8 mouse cellular contexts compared by ENCODE assay signal in genomic region chr1:160211597-160212122, GRCm38 (mm10). TPM values are rescaled to one million over a fixed set of nuclear protein-coding genes. Genes with fewer than 3 reads are reported as not detected.
DNase-seq lines count a peak whose midpoint lies in the region; ATAC-seq and TF ChIP-seq lines count a peak whose summit lies in the region.

No protein-coding gene starts in this region.

- TF ChIP-seq CTCF in lung, embryonic 14.5 days (IDR thresholded peaks at IDR 0.05; ENCODE audit: low read depth) = no peak

- H3K9ac ChIP-seq in lung, embryonic 14.5 days = peak overlapping the region; percentile 92
- H3K9ac ChIP-seq in embryonic facial prominence, embryonic 15.5 days = peak overlapping the region; percentile 93
- peak overlapping the region; percentile 94 for H3K9ac ChIP-seq in limb, embryonic 13.5 days

- H3K27me3 ChIP-seq in lung, embryonic 14.5 days (ENCODE audit: insufficient read depth, low read length) = no peaks in the 10 kb centered on the region
- H3K27me3 ChIP-seq in embryonic facial prominence, embryonic 15.5 days = no peaks in the 10 kb centered on the region
- H3K27me3 ChIP-seq in limb, embryonic 13.5 days = no peaks in the 10 kb centered on the region

- peaks cover 17% of the 10 kb centered on the region for H3K36me3 ChIP-seq in lung, embryonic 14.5 days (ENCODE audit: insufficient read depth)
- peaks cover 13% of the 10 kb centered on the region for H3K36me3 ChIP-seq in embryonic facial prominence, embryonic 15.5 days
- H3K36me3 ChIP-seq in limb, embryonic 13.5 days = peaks cover 14% of the 10 kb centered on the region

- peak; percentile 19 for DNase-seq in lung, embryonic 14.5 days
- no peak for DNase-seq in lung, postnatal 14 days
- DNase-seq in retina, embryonic 14.5 days (ENCODE audit: low spot score) = peak; percentile 12
- DNase-seq in ovary, postnatal 36 days (ENCODE audit: low spot score) = no peak
- DNase-seq in right cerebral cortex, adult 18-20 months = no peak

- under 1% methylated on average over 8 of the region's 8 CpGs for whole genome bisulfite sequencing in lung, embryonic 14.5 days
- under 1% methylated on average over 8 of the region's 8 CpGs for WGBS in embryonic facial prominence, embryonic 15.5 days
- 2% methylated on average over 8 of the region's 8 CpGs for WGBS in limb, embryonic 13.5 days

- H3K27ac ChIP-seq in lung, embryonic 14.5 days (ENCODE audit: low read depth) = peak overlapping the region; percentile 99
- peak overlapping the region; percentile 99 for H3K27ac ChIP-seq in embryonic facial prominence, embryonic 15.5 days (replicated peaks)
- peak overlapping the region; percentile 95; the same call in 1 of the 2 replicates for H3K27ac ChIP-seq in limb, embryonic 13.5 days

- ATAC-seq in lung, embryonic 14.5 days (ENCODE audit: insufficient read depth) = no peak
- ATAC-seq in embryonic facial prominence, embryonic 15.5 days (ENCODE audit: insufficient number of reproducible peaks, low FRiP score, low TSS enrichment, low read depth) = no peak
- ATAC-seq in limb, embryonic 13.5 days (ENCODE audit: low FRiP score, low read depth) = no peak
- ATAC-seq in inflammation-experienced regulatory T-cells, adult 6 months = no peak

- no peaks in the 10 kb centered on the region for H3K9me3 ChIP-seq in lung, embryonic 14.5 days (ENCODE audit: low read depth, low read length)
- H3K9me3 ChIP-seq in embryonic facial prominence, embryonic 15.5 days (replicated peaks) = no peaks in the 10 kb centered on the region
- H3K9me3 ChIP-seq in limb, embryonic 13.5 days = no peaks in the 10 kb centered on the region

- peak overlapping the region; percentile 91 for H3K4me3 ChIP-seq in lung, embryonic 14.5 days (ENCODE audit: low read depth, low read length)
- H3K4me3 ChIP-seq in embryonic facial prominence, embryonic 15.5 days (replicated peaks) = peak overlapping the region; percentile 87
- H3K4me3 ChIP-seq in limb, embryonic 13.5 days = peak overlapping the region; percentile 83

- peak overlapping the region; percentile 68 for H3K4me2 ChIP-seq in lung, embryonic 14.5 days
- H3K4me2 ChIP-seq in embryonic facial prominence, embryonic 15.5 days (replicated peaks) = peak overlapping the region; percentile 54
- peak overlapping the region; percentile 78 for H3K4me2 ChIP-seq in limb, embryonic 13.5 days (replicated peaks)

- peaks cover 9% of the 10 kb centered on the region for H3K4me1 ChIP-seq in lung, embryonic 14.5 days (ENCODE audit: insufficient read depth)
- H3K4me1 ChIP-seq in embryonic facial prominence, embryonic 15.5 days = peaks cover 12% of the 10 kb centered on the region
- peaks cover 19% of the 10 kb centered on the region for H3K4me1 ChIP-seq in limb, embryonic 13.5 days

RNA-seq across cellular contexts. Expression of gene Cacybp, which starts 1.0 kb away (rescaled TPM):
- 253 and 257 TPM in 2 replicates for polyA plus RNA-seq in lung, embryonic 14.5 days (2014; fragmentation: Nextera tagmentation; extraction: Ambion mirVana)
- polyA plus RNA-seq in embryonic facial prominence, embryonic 15.5 days (2015; fragmentation: Nextera tagmentation; extraction: Ambion mirVana) = 172 and 191 TPM in 2 replicates
- 223 and 224 TPM in 2 replicates for polyA plus RNA-seq in limb, embryonic 13.5 days (2015; fragmentation: Nextera tagmentation; extraction: Ambion mirVana)
- 100 to 1,000 TPM in 2 of 3 experiments, 10 to 100 TPM in 1; 88.4 to 163 (median 107) TPM for polyA plus RNA-seq in inflammation-experienced regulatory T-cells, adult 6 months (2017; shearing (Covaris generic))

RNA-seq across cellular contexts. Expression of gene Mrps14, which starts 16.6 kb away (rescaled TPM):
- 243 and 255 TPM in 2 replicates for polyA plus RNA-seq in lung, embryonic 14.5 days (2014; fragmentation: Nextera tagmentation; extraction: Ambion mirVana)
- 225 and 232 TPM in 2 replicates for polyA plus RNA-seq in embryonic facial prominence, embryonic 15.5 days (2015; fragmentation: Nextera tagmentation; extraction: Ambion mirVana)
- polyA plus RNA-seq in limb, embryonic 13.5 days (2015; fragmentation: Nextera tagmentation; extraction: Ambion mirVana) = 246 and 249 TPM in 2 replicates
- 100 to 1,000 TPM; 250 to 282 (median 266) TPM for polyA plus RNA-seq in inflammation-experienced regulatory T-cells, adult 6 months (2017; shearing (Covaris generic))

RNA-seq across cellular contexts. Expression of gene Tnn, which starts 58.3 kb away (rescaled TPM):
- polyA plus RNA-seq in lung, embryonic 14.5 days (2014; fragmentation: Nextera tagmentation; extraction: Ambion mirVana) = 0.46 and 0.57 TPM in 2 replicates
- polyA plus RNA-seq in embryonic facial prominence, embryonic 15.5 days (2015; fragmentation: Nextera tagmentation; extraction: Ambion mirVana) = 12.4 and 16.9 TPM in 2 replicates
- polyA plus RNA-seq in limb, embryonic 13.5 days (2015; fragmentation: Nextera tagmentation; extraction: Ambion mirVana) = 1.3 and 2.0 TPM in 2 replicates
- polyA plus RNA-seq in inflammation-experienced regulatory T-cells, adult 6 months (2017; shearing (Covaris generic)) = under 1 TPM in 1 of 3 experiments, not detected in 2; 0.09 TPM

Comparison
In these comparisons a context has a peak if more than half of its experiments do, and no peak if none do; other contexts are left out.
1. DNase-seq: peak in lung, embryonic 14.5 days (single experiment) and retina, embryonic 14.5 days (single experiment); none in lung, postnatal 14 days (single experiment), ovary, postnatal 36 days (single experiment) and right cerebral cortex, adult 18-20 months (single experiment).
2. Peak in every context shown above with its lines, with median percentiles within 50 percentile points of each other: H3K27ac ChIP-seq, H3K4me2 ChIP-seq, H3K4me3 ChIP-seq and H3K9ac ChIP-seq.